Mouse (Mus musculus) hindbrain, embryonic 10.5 days (tissue): ENCODE results near the gene Sart3. TPM values are rescaled to one million over a fixed set of nuclear protein-coding genes. Genes with fewer than 3 reads are reported as not detected.

Experiments used
- DNase-seq: peaks from one replicate; pipeline ENCODE4 v3.0.0-alpha.2; 2017; ENCODE audit warnings: low spot score
- H3K27ac ChIP-seq: fragments of 300-500 bp; sonication (generic); 2 replicates; pipeline ENCODE4 v1.5.1; 2016; ENCODE audit warnings: mild to moderate bottlenecking, moderate library complexity
- H3K27me3 ChIP-seq: fragments of 300-500 bp; sonication (generic); 2 replicates; pipeline ENCODE4 v1.6.1; 2016; ENCODE audit warnings: mild to moderate bottlenecking; ENCODE audit not compliant: poor library complexity, insufficient read depth, severe bottlenecking
- H3K36me3 ChIP-seq: fragments of 300-500 bp; sonication (generic); 2 replicates; pipeline ENCODE4 v1.6.1; 2016; ENCODE audit warnings: mild to moderate bottlenecking, moderate library complexity
- H3K4me1 ChIP-seq: fragments of 300-500 bp; sonication (generic); replicated peaks from 2 replicates; pipeline ENCODE4 v1.6.1; 2016; ENCODE audit warnings: mild to moderate bottlenecking
- H3K4me3 ChIP-seq: fragments of 300-500 bp; sonication (generic); 2 replicates; pipeline ENCODE4 v1.5.1; 2016; ENCODE audit warnings: mild to moderate bottlenecking, moderate library complexity
- H3K9me3 ChIP-seq: fragments of 300-500 bp; sonication (generic); 2 replicates; pipeline ENCODE4 v1.6.1; 2016; ENCODE audit warnings: mild to moderate bottlenecking, moderate library complexity
- WGBS: fragments of 180-500 bp; shearing (Covaris S2); methylation state at CpG from one replicate; pipeline ENCODE4 v1.1.7; 2016; 5-methylcytosine and 5-hydroxymethylcytosine counted together
- polyA plus RNA-seq: library from polyadenylated mRNA; unstranded; fragments of >200 nt; fragmentation: Nextera tagmentation; extraction: Ambion mirVana; gene quantifications from 2 replicates; pipeline ENCODE4 v1.2.1, GENCODE M21; 2016

Gene Sart3
- polyA plus RNA-seq, 1 experiment from 2014 or later: 66.0 TPM

- 2% methylated on average over 7 of the region's 7 CpGs for WGBS
- Histone ChIP-seq H3K27ac (no peak overlapping the region), H3K9me3 (no peaks in the 10 kb centered on the region), H3K36me3 (peaks cover 58% of the 10 kb centered on the region), H3K4me1 (peaks cover 29% of the 10 kb centered on the region), H3K27me3 (no peaks in the 10 kb centered on the region), H3K4me3 (peak overlapping the region; percentile 87)
- peak; percentile 86 for DNase-seq
Measured at GRCm38 (mm10) chr5:113773664-113774063, 1.4 kb upstream of the Sart3 start.

- H3K9me3 ChIP-seq: no peaks in the 10 kb centered on the region
- H3K27ac ChIP-seq: peak overlapping the region; percentile 99
- H3K4me3 ChIP-seq: peak overlapping the region; percentile 87
- peaks cover 29% of the 10 kb centered on the region for H3K4me1 ChIP-seq
- peaks cover 58% of the 10 kb centered on the region for H3K36me3 ChIP-seq
- WGBS: 3% methylated on average over 31 of the region's 38 CpGs
- no peak for DNase-seq
- H3K27me3 ChIP-seq: no peaks in the 10 kb centered on the region
Measured at GRCm38 (mm10) chr5:113772905-113773519, 702 bp upstream of the Sart3 start.

GRCm38 (mm10) chr5:113771213-113772162 lies 822 bp downstream of the Sart3 start:
- DNase-seq: peak; percentile 89
- Histone ChIP-seq H3K27me3 (no peaks in the 10 kb centered on the region), H3K9me3 (no peaks in the 10 kb centered on the region), H3K4me3 (peak overlapping the region; percentile 87), H3K36me3 (peaks cover 59% of the 10 kb centered on the region), H3K4me1 (peaks cover 29% of the 10 kb centered on the region), H3K27ac (peak overlapping the region; percentile 99)
- WGBS: under 1% methylated on average over 96 of the region's 97 CpGs

GRCm38 (mm10) chr5:113768806-113769205 lies 3.5 kb downstream of the Sart3 start:
- Histone ChIP-seq H3K9me3 (no peaks in the 10 kb centered on the region), H3K27ac (no peak overlapping the region), H3K4me1 (peaks cover 26% of the 10 kb centered on the region), H3K27me3 (no peaks in the 10 kb centered on the region), H3K36me3 (peaks cover 61% of the 10 kb centered on the region), H3K4me3 (no peak overlapping the region)
- DNase-seq: no peak
- WGBS: 95% methylated on average over 8 of the region's 8 CpGs

- Histone ChIP-seq H3K27me3 (no peaks in the 10 kb centered on the region), H3K9me3 (no peaks in the 10 kb centered on the region), H3K4me1 (peaks cover 15% of the 10 kb centered on the region), H3K36me3 (peaks cover 90% of the 10 kb centered on the region), H3K4me3 (no peak overlapping the region), H3K27ac (no peak overlapping the region)
- no peak for DNase-seq
- 92% methylated on average over 13 of the region's 13 CpGs for WGBS
Measured at GRCm38 (mm10) chr5:113765641-113766526, 6.4 kb downstream of the Sart3 start.

GRCm38 (mm10) chr5:113764426-113764825 lies 7.9 kb downstream of the Sart3 start:
- no peak for DNase-seq
- no peaks in the 10 kb centered on the region for H3K27me3 ChIP-seq
- no peak overlapping the region for H3K27ac ChIP-seq
- H3K4me3 ChIP-seq: no peak overlapping the region
- peaks cover 2% of the 10 kb centered on the region for H3K4me1 ChIP-seq
- H3K9me3 ChIP-seq: no peaks in the 10 kb centered on the region
- 95% methylated on average over 7 of the region's 7 CpGs for WGBS
- peaks cover 100% of the 10 kb centered on the region for H3K36me3 ChIP-seq

GRCm38 (mm10) chr5:113761585-113761984 lies 10.7 kb downstream of the Sart3 start:
- Histone ChIP-seq H3K27ac (no peak overlapping the region), H3K27me3 (no peaks in the 10 kb centered on the region), H3K9me3 (no peaks in the 10 kb centered on the region), H3K4me1 (no peaks in the 10 kb centered on the region), H3K36me3 (peaks cover 100% of the 10 kb centered on the region), H3K4me3 (no peak overlapping the region)
- WGBS: 93% methylated on average over 2 of the region's 2 CpGs
- no peak for DNase-seq

- no peak for DNase-seq
- WGBS: 94% methylated on average over 15 of the region's 15 CpGs
Measured at GRCm38 (mm10) chr5:113755347-113756030, 16.8 kb downstream of the Sart3 start.

GRCm38 (mm10) chr5:113751521-113752157 lies 20.7 kb downstream of the Sart3 start:
- peaks cover 100% of the 10 kb centered on the region for H3K36me3 ChIP-seq
- H3K9me3 ChIP-seq: no peaks in the 10 kb centered on the region
- DNase-seq: no peak
- no peaks in the 10 kb centered on the region for H3K4me1 ChIP-seq
- H3K4me3 ChIP-seq: no peak overlapping the region
- no peaks in the 10 kb centered on the region for H3K27me3 ChIP-seq
- H3K27ac ChIP-seq: no peak overlapping the region
- WGBS: 93% methylated on average over 9 of the region's 9 CpGs

More at GRCm38 (mm10) chr5:113755347-113756030, 16.8 kb downstream of the Sart3 start:
- H3K9me3 ChIP-seq: no peaks in the 10 kb centered on the region
- no peaks in the 10 kb centered on the region for H3K4me1 ChIP-seq
- H3K27me3 ChIP-seq: no peaks in the 10 kb centered on the region
- no peak overlapping the region for H3K4me3 ChIP-seq
- peaks cover 100% of the 10 kb centered on the region for H3K36me3 ChIP-seq
- no peak overlapping the region for H3K27ac ChIP-seq

GRCm38 (mm10) chr5:113748556-113749331 lies 23.6 kb downstream of the Sart3 start:
- Histone ChIP-seq H3K4me3 (no peak overlapping the region), H3K9me3 (peaks cover 6% of the 10 kb centered on the region; the same call in 1 of the 2 replicates), H3K4me1 (no peaks in the 10 kb centered on the region), H3K27ac (no peak overlapping the region), H3K27me3 (no peaks in the 10 kb centered on the region), H3K36me3 (peaks cover 100% of the 10 kb centered on the region)
- 93% methylated on average over 13 of the region's 13 CpGs for WGBS
- DNase-seq: no peak

- H3K4me1 ChIP-seq: no peaks in the 10 kb centered on the region
- WGBS: 93% methylated on average over 5 of the region's 5 CpGs
- no peak for DNase-seq
- H3K27ac ChIP-seq: no peak overlapping the region
- peaks cover 6% of the 10 kb centered on the region; the same call in 1 of the 2 replicates for H3K9me3 ChIP-seq
- H3K4me3 ChIP-seq: no peak overlapping the region
- no peaks in the 10 kb centered on the region for H3K27me3 ChIP-seq
- H3K36me3 ChIP-seq: peaks cover 100% of the 10 kb centered on the region
Measured at GRCm38 (mm10) chr5:113747629-113748028, 24.7 kb downstream of the Sart3 start.
